Mouse (Mus musculus) mouse embryonic stem cell (cell line): Measurements from ENCODE around the gene Apbb1.

ENCODE experiments used
- in situ Hi-C, 2 experiments: fragments of 300-500 bp; cut with MboI; formaldehyde crosslinking; loops; 1 replicate in 1 of 2; 3 replicates in 1 of 2; pipeline ENCODE4 v1.14.3; 2019 to 2020; ENCODE audit warnings: low sequenced_read_pairs in 2 of 2, low pct_unique_long_range_greater_than_20kb in 1 of 2, mixed read lengths in 1 of 2; ENCODE audit not compliant: unreplicated experiment in 1 of 2

Gene Apbb1

DNA sequence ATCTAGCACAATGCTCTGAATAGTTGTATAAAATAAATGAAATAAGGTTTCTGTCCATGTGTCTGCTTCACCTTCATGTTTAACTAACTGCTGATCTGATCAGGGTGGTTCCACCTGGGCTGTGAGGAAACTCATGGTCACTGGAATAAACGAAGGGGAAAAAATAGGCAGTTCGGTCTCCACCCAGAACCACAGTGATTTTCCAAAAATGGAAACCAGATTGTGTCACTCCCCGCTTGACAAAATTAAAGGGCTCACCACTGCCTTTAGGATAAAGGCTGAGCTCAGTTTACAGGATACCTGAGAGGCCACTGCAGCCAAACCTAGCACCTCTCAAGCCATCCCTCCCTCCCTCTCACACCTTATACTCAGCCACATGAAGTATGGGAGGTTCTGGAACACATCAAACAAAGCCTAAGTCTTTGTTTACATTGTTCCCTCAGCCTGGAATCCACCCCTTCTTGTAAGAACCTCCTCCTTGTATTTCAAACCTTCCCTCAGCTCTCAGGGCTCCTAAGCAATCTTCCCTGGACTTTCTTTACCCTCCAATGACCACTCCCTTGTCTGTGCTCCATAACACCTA is 5.2 kb downstream of the Apbb1 start:
- in situ Hi-C loops = no loop called here

DNA sequence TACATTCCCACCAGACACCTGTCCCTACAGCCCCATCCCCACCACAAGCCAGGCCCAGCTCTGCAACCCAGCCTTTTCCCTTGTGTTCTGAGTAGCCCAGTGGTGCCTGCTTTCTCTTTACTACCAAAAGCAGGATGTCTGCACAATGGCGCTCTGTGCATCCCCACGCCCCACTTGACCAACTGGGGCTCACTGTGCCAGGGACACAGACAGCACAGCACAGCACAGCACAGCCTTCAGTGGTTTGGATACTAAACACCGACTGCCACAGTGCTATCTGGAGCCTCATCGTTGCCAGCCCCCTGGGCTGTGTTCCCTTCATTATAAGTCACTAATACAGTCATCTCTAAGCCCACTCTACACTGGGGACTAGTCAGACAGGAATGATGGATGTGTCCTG is 6.9 kb downstream of the Apbb1 start:
- in situ Hi-C loops = no loop called here

DNA sequence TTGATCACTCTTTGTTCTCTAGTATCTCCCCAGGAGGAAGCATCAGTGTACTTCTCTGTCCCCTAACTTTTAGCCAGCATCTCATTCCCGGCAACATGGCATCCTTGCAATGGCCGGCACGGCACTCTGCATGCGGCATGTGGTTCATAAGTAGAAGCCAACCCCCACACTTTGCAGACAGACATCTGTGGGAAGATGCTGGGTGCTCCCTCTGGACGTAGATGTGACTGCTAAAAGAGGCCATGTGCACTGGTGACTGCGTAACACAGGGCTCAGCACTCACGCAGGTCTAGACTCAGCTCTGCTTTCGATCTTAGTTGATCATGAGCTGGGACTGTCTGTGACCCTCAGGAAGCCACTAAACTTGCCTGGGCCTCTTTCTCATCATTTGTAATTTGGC is 8.5 kb downstream of the Apbb1 start:
- in situ Hi-C loops = no loop called here

DNA sequence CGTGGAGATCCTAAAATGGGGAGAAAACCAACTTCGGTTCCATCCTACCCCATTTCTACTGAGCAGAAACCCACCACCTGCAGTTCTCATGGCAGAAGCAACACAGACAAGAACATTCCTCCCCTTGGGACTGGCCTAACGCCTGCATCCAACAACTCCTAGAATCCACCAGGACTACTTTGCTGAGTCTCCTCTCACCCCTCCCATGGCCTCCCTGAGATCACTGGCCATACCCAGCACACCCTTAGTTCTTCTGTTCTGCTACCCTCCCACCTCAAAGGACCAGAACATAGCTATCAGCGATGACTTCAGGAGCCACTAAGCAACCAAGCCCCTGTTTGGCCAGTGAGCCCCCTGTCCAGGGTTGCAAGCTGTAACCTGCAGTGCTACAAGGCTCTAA is 10.7 kb downstream of the Apbb1 start:
- in situ Hi-C loops = no loop called here

DNA sequence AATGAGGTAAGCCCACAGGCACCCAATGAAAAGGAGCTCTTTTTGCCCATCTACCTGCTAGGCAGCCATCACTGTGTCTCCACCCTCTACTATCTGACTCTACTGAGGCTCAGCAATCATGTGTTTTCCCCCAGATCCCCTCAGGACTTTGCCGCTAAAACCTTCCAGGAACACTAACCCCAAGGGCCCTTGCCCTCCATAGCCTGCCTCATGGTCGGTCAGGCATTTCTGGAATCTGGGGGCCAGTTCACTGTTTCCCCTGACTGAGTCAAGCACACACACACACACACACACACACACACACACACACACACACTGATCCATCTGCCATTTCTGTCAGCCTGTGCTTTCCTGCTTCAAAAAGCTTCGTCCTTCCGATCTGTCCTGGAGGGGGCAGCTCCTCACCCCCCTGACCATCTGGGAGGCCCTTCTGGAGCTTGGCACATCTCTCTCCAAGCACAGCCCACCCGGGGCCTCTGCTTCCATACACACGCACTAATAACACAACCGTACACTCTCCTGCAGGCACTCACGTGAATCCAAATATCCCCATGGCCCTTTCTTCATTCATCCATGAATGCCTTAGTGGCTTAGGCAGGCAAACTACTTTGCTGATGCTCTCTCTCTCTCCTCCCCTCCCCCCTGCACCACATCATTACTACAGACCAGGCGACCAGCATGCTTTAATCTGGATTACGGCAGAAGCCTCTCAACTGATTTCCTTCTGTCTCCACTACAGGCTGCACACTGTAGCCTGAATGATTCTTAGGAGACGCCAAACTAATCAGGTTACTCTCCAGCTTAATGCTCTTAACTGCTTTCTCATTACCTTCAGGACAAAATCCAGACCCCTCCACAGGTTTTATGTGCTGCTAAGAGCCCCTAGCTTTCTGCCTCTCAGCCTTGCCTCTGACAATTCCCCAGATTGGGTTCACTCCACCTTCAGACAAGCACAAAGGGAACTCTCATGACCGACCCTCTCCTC is 11.6 kb downstream of the Apbb1 start:
- in situ Hi-C loops = no loop called here

DNA sequence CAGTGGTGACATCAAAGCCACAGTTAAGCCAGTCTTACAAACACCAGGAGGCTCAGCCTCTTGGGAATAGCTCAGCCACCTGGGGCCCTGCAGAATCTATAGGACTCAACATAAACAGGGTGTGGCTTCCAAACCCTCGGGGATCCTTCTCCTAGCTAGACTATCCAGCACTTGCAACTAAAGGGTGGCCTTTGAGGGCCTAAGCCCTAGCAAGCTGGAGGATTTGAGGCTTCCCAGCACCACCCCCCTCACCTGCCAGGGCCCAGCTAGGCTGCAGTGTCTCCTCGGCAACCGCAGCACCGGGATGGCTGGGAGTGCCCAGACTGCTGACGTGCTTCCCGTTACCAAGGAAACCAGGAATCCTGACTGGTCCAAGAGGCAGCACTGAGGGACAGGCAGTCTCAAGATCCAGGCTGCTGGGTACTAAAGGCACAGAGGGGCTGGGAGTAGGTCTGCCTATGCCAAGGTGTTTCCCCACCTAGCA is 12.4 kb downstream of the Apbb1 start:
- in situ Hi-C loops = no loop called here

DNA sequence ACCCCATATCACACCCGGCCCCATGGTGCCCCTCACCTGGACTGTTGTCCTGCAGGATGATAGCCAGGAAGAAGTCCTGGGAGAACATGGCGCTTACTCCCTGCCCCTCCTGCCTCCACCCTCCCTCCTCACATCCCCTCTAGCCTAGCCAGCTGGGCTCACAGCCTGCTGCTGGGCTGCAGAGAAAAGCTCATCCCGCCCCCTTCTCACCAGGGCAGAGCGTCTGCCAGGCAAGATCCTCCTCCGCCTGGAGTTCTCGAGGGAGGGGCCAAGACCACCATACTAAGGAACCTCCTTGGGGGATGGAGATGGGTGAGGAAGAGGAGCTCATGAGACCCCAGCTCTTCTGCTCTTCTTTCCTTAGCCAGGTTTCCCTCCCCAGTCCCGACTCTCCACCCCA is 12.9 kb downstream of the Apbb1 start:
- in situ Hi-C loops = no loop called here

DNA sequence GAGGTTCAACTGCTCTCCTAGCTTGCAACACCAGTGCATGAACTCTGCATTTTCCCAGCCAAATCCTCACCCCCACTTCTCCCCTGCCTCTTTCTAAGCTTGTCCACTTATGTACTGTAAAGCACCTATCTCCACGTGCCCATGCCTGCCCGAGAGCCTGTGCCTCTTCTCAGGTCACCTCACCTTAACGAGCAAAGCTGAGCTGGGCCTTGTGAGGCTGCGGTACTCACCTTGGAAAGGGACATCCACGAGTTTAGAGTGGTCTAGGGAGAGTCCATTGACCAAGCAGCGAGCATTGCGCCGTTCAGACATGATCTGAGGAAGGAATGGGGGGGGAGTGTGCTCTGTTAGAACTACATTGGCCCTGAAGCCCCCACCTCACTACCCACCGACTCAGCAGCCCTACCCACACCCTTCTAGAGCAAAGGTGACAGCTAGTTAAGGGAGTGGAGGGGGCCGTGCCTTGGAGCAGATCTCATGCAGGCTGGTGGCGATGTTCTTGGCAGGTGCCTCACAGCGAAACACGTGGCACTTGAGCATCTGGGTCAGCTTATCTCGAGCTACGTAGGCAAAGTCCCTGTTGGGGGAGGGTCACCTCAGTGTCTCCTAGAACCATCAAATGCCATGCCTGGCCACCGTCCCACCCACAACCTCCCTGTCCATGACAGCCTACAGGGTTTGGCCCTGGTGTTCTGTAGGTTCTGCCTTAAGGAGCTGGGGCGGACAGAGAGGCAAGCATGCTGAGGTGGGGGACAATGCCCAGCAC is 16.2 kb downstream of the Apbb1 start:
- in situ Hi-C loops = no loop called here

DNA sequence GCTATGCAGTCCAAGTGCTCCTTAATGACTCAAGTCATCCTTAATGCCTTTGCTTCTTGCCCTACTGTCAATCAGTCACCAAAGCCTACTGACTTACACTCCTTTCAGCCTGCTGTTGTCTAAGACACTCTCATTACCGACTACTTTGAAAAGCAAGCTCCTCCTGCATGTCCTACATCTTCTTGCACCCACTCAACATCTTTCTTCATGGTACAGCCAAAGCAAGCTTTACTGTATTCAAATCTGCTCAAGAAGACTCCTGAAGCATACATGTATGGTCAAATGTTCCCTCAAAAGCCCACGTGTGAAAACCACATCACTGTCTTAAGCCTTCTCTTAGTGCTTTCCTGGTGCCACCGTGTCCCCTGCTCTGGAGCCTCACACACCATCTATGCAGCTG is 18.1 kb downstream of the Apbb1 start:
- in situ Hi-C loops = no loop called here

DNA sequence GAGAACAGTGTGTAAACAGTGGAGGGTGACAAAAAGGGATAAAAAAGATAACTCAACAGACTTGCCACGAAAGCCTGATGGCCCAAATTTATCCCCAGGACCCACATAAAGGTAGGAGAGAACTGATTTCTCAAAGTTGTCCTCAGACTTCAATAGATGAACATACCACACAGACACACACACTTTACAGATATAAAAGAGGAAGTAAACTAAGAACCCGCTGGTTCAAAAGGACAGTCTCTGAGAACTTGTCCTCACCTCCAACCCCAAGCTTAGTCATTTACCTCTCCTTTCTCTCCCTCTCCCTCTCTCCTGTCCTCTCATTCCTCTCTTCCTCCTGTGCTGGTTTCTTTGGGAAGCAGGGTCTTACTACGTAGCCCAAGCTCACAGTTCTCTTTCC is 19.1 kb downstream of the Apbb1 start:
- in situ Hi-C loops = no loop called here

DNA sequence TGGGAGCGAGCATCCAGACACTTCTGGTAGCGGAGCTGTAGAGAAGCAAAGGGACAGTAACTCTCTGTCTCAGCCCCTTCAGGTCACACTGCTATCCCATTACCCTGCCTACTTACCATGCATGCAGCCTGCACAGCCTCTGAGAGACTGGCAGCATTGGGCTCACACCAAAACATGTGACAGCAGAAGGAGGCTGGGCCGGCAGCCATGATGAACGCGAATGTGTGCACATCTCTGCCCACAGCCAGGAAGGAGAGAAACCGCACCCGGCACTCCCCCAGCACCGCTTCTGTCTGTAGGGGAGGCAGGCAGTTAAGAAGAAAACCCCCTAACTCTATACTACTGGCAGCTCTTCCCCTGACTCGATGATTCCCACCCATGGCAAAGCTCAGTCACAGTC is 22.4 kb downstream of the Apbb1 start:
- in situ Hi-C loops = no loop called here

DNA sequence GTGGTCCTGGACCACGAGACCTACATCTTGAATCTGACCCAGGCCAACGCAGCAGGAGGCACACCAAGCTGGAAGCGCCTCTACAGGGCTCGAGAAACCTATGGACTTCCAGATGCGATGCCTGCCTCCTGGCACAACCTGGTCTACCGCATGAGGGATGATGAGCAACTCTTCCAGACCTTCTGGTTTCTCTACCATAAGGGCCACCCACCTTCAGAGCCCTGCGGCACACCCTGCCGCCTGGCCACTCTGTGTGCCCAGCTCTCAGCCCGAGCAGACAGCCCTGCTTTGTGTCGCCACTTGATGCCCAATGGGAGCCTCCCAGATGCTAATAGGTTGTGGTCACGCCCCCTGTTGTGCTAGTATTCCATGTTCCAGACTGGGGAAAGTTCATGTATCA is 23.8 kb downstream of the Apbb1 start:
- in situ Hi-C loops = no loop called here

DNA sequence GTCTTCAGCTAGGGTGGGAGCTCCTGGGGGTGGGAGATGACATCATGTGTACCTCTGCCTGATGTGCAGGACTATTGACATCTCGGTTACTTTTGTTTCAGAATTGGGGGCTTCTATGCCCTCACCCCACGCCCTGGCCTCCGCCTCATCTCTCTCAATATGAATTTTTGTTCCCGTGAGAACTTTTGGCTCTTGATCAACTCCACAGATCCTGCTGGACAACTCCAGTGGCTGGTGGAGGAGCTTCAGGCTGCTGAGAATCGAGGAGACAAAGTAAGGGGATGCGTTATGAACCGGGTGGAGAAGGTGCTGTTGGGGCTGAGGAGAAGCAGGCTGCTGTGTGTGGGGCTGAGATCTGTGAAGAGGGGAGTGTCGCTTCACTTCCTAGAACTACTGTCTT is 25.0 kb downstream of the Apbb1 start:
- in situ Hi-C loops = no loop called here

DNA sequence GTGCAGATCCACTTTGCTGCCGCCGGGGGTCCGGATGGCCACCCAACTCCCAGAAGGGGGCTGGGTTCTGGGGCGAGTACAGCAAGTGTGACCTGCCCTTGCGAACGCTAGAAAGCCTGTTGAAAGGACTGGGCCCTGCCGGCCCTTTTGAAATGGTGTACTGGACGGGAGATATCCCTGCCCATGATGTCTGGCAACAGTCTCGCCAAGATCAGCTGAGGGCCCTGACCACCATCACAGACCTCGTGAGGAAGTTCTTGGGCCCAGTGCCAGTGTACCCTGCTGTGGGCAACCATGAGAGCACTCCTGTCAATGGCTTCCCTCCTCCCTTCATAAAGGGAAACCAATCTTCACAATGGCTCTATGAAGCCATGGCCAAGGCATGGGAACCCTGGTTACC is 25.9 kb downstream of the Apbb1 start:
- in situ Hi-C loops = no loop called here

DNA sequence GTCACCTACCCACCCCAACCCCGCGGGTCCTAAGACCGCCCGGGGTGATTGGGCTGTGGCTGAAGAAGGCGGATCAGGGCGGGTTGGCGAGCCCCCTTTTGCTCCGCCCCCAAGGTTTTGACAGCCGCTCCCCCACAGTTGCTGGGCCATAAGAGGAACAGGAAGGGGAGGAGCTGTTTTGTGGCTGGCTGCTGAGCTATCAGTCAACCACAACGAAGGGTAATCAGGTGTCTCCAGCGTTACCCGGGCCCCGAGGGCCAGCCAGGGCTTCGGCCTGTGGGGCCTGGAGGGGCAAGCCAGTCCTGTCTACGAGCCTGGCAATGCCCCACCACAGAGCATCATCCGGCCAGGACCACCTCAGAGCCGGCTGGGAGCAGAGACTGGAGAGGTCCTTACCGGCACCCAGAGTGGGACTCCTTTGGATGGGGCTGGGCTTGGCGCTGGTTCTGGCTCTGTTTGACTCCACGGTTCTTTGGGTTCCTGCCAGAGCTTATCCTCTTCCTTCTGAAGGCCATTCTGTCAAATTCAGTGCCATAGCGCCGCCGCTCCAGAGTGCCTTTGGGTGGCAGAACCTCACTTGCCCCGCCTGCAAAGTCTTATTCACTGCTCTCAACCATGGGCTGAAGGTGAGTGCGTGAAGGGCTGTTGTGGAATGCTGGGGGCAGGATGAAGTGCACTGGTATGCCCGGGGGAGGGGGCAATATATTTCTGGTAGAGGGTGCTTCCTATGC is 27.1 kb downstream of the Apbb1 start, which contains the start of gene Smpd1:
TSS of gene Smpd1 (plus strand) at position 149 of the 731 bp plus-strand sequence.
- in situ Hi-C loops = no loop called here

DNA sequence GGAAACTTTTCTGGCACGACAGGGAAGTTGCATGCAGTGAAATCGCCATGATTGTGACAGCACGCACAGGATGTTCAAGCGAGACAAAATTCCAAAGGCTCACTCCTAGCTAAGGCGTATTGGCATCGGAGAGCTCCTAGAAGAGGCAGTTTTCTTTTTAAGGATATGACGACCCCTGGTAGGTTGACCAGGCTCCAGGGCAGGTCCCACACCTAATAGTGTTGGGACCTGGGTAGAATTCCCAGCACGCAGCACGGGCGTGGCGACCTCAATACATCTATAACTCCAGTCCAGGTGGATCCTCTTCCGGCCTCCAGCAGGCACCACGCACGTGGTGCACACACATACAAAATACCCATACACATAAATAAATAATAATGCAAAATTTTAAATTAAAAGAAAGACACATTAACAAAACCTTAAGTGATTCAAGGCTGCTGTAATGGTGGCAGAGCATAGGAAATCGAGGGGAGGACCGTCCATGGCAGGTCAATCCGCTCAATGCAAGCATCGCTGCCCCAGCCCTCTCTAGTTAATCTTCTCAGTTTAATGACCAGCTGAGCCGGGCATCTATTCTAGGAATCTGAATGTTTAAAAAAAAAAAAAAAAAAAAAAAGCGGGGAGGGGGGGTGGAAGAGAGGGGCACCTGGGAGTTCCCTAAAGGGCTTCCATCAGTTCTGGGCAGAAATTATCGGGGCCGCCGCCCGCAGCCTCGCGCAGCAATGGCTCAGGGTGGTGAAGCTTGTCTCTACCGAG is 27.8 kb downstream of the Apbb1 start:
- in situ Hi-C loops = no loop called here

DNA sequence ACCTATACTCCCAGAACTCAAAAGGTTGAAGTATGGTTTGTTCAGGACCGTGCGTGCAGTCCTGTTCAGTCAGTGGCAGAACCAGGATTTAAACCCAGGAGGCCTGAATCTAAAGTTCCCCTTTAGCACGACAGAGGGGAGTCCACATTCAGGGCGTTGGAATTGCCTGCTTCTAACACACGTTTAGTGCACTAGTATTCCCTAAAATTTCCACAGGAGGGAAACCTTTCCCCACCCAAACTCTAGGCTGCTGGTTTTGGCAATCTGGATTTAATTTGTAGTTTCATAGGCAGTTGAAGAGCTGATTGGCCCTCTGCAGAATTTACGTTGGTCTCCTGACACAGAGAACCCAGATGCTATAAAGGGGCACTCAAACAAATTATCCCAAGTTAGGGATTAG is 32.4 kb downstream of the Apbb1 start:
- in situ Hi-C loops = no loop called here

DNA sequence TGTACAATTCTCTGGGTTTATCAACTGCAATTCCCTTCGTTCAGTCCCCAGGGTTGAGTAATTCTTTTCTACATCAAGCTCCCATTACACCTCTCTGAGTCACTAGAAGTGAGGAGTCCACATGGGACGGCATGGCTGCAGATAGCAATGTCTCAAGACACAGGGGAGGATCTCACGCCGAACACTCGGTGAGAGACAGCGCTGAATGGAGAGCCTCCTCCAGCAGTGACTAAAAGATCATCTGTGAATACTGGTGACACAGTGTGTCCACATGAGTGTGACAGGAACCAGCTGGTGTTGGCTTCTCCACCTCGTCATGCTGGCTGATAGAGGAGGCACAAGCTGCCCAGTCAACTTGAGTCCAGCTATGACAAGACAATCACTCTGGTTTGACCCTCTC is 33.5 kb downstream of the Apbb1 start:
- in situ Hi-C loops = no loop called here
